Mouse (Mus musculus): ENCODE data around the gene Fbxo41. TPM values are rescaled to one million over a fixed set of nuclear protein-coding genes. Genes with fewer than 3 reads are reported as not detected.
A peak's percentile ranks its signal among the peaks of the same experiment; 100 is the strongest.

Fbxo41 gene
- polyA plus RNA-seq, 1 experiment from 2014 or later, result 1.9 TPM

- no peak overlapping the region for H3K9ac ChIP-seq
- H3K4me1 ChIP-seq, result peaks cover 13% of the 10 kb centered on the region
- peaks cover 36% of the 10 kb centered on the region for H3K36me3 ChIP-seq (replicated peaks)
- no peaks in the 10 kb centered on the region for H3K9me3 ChIP-seq
- H3K4me3 ChIP-seq (replicated peaks), result no peak overlapping the region
- no peak overlapping the region for H3K27ac ChIP-seq
- WGBS, result 87% methylated on average over 5 of the region's 6 CpGs
- ATAC-seq (ENCODE audit: low FRiP score), result no peak
- no peaks in the 10 kb centered on the region for H3K27me3 ChIP-seq
- H3K4me2 ChIP-seq, result no peak overlapping the region
These were observed 66.2 kb downstream of the Fbxo41 start for GRCm38 (mm10) chr6:85436631-85437030.

GRCm38 (mm10) chr6:85436204-85436603 is 66.6 kb downstream of the Fbxo41 start:
- H3K9me3 ChIP-seq, result no peaks in the 10 kb centered on the region
- H3K36me3 ChIP-seq (replicated peaks), result peaks cover 32% of the 10 kb centered on the region
- no peak for ATAC-seq (ENCODE audit: low FRiP score)
- H3K27ac ChIP-seq, result no peak overlapping the region
- no peak overlapping the region for H3K9ac ChIP-seq
- no peak overlapping the region for H3K4me3 ChIP-seq (replicated peaks)
- 92% methylated on average over 1 of the region's 1 CpGs for WGBS
- H3K4me1 ChIP-seq, result peaks cover 15% of the 10 kb centered on the region
- H3K4me2 ChIP-seq, result no peak overlapping the region
- no peaks in the 10 kb centered on the region for H3K27me3 ChIP-seq

- 83% methylated on average over 5 of the region's 5 CpGs for WGBS
- Histone ChIP-seq H3K9me3 (no peaks in the 10 kb centered on the region), H3K27ac (no peak overlapping the region), H3K36me3 (replicated peaks) (peaks cover 8% of the 10 kb centered on the region), H3K9ac (no peak overlapping the region), H3K4me1 (peaks cover 15% of the 10 kb centered on the region), H3K4me3 (replicated peaks) (no peak overlapping the region), H3K27me3 (no peaks in the 10 kb centered on the region), H3K4me2 (no peak overlapping the region)
- ATAC-seq (ENCODE audit: low FRiP score), result no peak
These were observed 68.9 kb downstream of the Fbxo41 start for GRCm38 (mm10) chr6:85433865-85434264.

GRCm38 (mm10) chr6:85431842-85432431 is 70.9 kb downstream of the Fbxo41 start, which contains the start of gene Smyd5:
Gene Smyd5, plus strand, starts transcription at chr6:85431989.
- peak; percentile 79 for ATAC-seq (ENCODE audit: low FRiP score)
- peak within 1 kb of the TSS; percentile 89 for H3K4me2 ChIP-seq
- H3K27me3 ChIP-seq, result peaks cover 9% of the 10 kb centered on the region; the same call in 1 of the 2 replicates
- H3K36me3 ChIP-seq (replicated peaks), result no peaks in the 10 kb centered on the region
- H3K9me3 ChIP-seq, result no peaks in the 10 kb centered on the region
- peak within 1 kb of the TSS; percentile 76 for H3K9ac ChIP-seq
- under 1% methylated on average over 39 of the region's 39 CpGs for WGBS
- peak within 1 kb of the TSS; percentile 70 for H3K4me3 ChIP-seq (replicated peaks)
- H3K27ac ChIP-seq, result no peak within 1 kb of the TSS
- H3K4me1 ChIP-seq, result peaks cover 15% of the 10 kb centered on the region

- Histone ChIP-seq H3K27ac (no peak overlapping the region), H3K27me3 (peaks cover 9% of the 10 kb centered on the region; the same call in 1 of the 2 replicates), H3K9ac (peak overlapping the region; percentile 76), H3K4me3 (replicated peaks) (peak overlapping the region; percentile 70), H3K9me3 (no peaks in the 10 kb centered on the region), H3K36me3 (replicated peaks) (no peaks in the 10 kb centered on the region), H3K4me2 (peak overlapping the region; percentile 89), H3K4me1 (peaks cover 15% of the 10 kb centered on the region)
- 53% methylated on average over 8 of the region's 8 CpGs for WGBS
- ATAC-seq (ENCODE audit: low FRiP score), result peak; percentile 68
These were observed 71.4 kb downstream of the Fbxo41 start for GRCm38 (mm10) chr6:85431274-85431841.

GRCm38 (mm10) chr6:85423836-85424379 is 78.9 kb downstream of the Fbxo41 start, which contains the start of gene Noto:
Gene Noto, plus strand, starts transcription at chr6:85423886.
- peaks cover 25% of the 10 kb centered on the region for H3K27me3 ChIP-seq
- WGBS, result 14% methylated on average over 28 of the region's 28 CpGs
- no peaks in the 10 kb centered on the region for H3K9me3 ChIP-seq
- H3K27ac ChIP-seq, result no peak within 1 kb of the TSS
- no peak within 1 kb of the TSS for H3K4me2 ChIP-seq
- H3K9ac ChIP-seq, result no peak within 1 kb of the TSS
- no peak for ATAC-seq (ENCODE audit: low FRiP score)
- H3K4me3 ChIP-seq (replicated peaks), result no peak within 1 kb of the TSS
- H3K4me1 ChIP-seq, result peaks cover 4% of the 10 kb centered on the region; the same call in 1 of the 2 replicates
- H3K36me3 ChIP-seq (replicated peaks), result no peaks in the 10 kb centered on the region

Other genes starting within 250 kb of the Fbxo41 start
- 16.8 and 17.2 TPM in 2 replicates for gene Sfxn5, start 169.6 kb downstream of the Fbxo41 start, polyA plus RNA-seq (2016; fragmentation: Nextera tagmentation; extraction: Ambion mirVana)
- 6.8 and 8.2 TPM in 2 replicates for gene Rab11fip5, start 128.4 kb downstream of the Fbxo41 start, polyA plus RNA-seq (2016; fragmentation: Nextera tagmentation; extraction: Ambion mirVana)
- gene Noto, start 79.1 kb downstream of the Fbxo41 start, polyA plus RNA-seq (2016; fragmentation: Nextera tagmentation; extraction: Ambion mirVana), result not detected in 2 replicates
- gene Smyd5, start 71.0 kb downstream of the Fbxo41 start, polyA plus RNA-seq (2016; fragmentation: Nextera tagmentation; extraction: Ambion mirVana), result 49.8 and 51.5 TPM in 2 replicates
- 610 and 617 TPM in 2 replicates for gene Cct7, start 51.5 kb downstream of the Fbxo41 start, polyA plus RNA-seq (2016; fragmentation: Nextera tagmentation; extraction: Ambion mirVana)
- gene Pradc1, start 51.0 kb downstream of the Fbxo41 start, polyA plus RNA-seq (2016; fragmentation: Nextera tagmentation; extraction: Ambion mirVana), result 33.0 and 34.0 TPM in 2 replicates
- not detected in 2 replicates for gene Egr4, start 10.6 kb upstream of the Fbxo41 start, polyA plus RNA-seq (2016; fragmentation: Nextera tagmentation; extraction: Ambion mirVana)
- gene Alms1, start 84.5 kb upstream of the Fbxo41 start, polyA plus RNA-seq (2016; fragmentation: Nextera tagmentation; extraction: Ambion mirVana), result 11.4 and 14.0 TPM in 2 replicates
- not detected in 2 replicates for gene Nat8f7, start 210.2 kb upstream of the Fbxo41 start, polyA plus RNA-seq (2016; fragmentation: Nextera tagmentation; extraction: Ambion mirVana)

All from forebrain, embryonic 12.5 days (tissue).